Mouse (Mus musculus) liver, embryonic 18 days (tissue): Measurements from ENCODE around the gene Ogg1. TPM values are rescaled to one million over a fixed set of nuclear protein-coding genes. Genes with fewer than 3 reads are reported as not detected.

Experiments
- polyA plus RNA-seq: library from polyadenylated mRNA; depleted of rRNA; stranded (reverse); fragments of >200 nt; gene quantifications from 2 replicates; pipeline ENCODE4 v1.2.3, GENCODE M21; 2012; rRNA removed

Ogg1 gene
- 6.7 and 7.1 TPM in 2 replicates for polyA plus RNA-seq

DNA sequence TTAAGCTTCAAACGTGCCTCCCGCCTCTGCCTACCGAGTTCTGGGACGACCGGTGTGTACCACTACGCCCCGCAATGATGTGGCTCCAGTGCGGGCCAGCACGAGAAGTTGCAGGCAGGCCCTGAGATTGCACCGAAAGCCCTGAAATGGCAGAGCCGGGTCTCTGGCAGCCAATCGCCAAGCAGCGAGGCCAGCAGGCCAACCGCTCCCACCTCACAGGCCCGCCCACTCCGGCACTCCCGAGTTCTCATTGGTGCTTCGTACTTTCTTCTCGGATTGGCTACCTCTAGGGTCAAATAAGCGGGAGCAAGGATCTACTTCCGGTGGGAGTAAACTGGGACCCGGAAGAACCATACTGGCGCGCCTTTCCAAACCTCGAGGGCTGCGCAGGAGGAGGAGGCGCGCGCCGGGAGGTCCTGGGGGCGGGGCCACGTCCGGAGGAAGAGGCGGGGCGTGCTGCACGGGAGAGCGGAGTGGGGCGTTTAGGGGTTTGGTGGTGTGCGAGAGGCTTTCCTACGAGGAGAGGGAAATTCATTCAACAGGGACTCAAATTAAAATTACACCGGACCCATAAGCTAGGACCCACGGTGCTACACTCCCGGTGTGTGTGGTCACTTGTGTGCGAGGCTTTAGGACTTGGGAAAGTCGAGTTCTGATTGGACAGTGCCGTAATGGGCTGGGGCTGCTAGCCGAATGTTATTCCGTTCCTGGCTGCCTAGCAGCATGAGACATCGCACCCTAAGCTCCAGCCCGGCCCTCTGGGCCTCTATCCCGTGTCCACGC lies at the start of gene Ogg1:
Ogg1 (plus strand) TSS at position 440 of the 783 bp plus-strand sequence.

DNA sequence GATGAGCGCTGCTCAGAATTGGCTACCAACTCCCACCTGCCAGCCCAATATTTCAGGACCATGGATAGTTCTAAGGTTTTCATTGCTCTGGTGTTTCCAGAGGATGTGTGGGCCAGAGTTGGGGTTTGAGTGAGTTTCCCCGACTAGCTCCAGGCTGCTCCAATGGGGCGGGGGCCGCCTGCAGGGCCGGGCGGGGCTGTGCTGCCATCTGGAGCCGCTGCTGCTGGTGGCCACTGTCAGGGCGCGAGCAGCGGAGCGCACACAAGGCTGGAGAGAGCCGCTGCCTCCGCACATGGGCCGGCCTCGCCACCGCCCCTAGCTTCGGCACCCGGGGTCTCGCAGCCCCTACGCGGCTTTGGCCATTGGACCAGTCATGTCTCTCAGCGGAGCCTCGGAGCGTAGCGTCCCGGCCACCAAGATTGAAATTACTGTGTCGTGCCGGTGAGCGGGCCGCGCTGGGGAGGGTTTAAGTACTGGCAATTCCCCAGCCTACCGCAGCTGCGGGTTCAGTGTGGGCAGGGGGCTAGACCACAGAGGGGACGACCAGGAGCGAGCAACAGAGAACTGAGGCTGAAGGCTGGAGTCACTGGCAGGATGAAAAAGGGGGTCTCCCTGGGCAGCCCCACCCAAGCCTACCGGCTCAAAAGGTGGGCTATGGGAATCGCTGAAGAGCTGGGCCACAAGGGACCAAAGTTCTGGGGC lies 44.5 kb upstream of the Ogg1 start, which contains the start of gene Cpne9:
Cpne9 (plus strand) TSS at position 207 of the 702 bp plus-strand sequence.

DNA sequence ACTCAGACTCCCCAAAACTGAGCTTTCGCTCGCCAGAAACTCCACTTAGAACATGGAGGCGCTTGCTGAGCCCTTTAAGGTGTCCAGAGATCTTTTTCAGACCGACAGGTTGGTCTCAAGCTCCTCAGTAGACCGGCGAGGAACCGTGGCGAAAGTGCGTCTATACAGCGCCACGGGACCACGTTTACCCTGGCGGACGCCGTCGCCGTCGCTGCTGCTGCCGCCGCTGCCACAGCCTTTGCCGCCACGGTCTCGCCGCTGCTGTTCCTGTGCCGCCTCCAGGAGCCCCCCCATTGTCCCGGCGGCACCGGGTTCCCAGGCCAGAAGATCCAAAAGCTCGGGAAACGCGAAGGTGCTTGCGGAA lies 19.8 kb upstream of the Ogg1 start, which contains the start of gene Brpf1:
Brpf1 (plus strand) TSS at position 152 of the 364 bp plus-strand sequence.

DNA sequence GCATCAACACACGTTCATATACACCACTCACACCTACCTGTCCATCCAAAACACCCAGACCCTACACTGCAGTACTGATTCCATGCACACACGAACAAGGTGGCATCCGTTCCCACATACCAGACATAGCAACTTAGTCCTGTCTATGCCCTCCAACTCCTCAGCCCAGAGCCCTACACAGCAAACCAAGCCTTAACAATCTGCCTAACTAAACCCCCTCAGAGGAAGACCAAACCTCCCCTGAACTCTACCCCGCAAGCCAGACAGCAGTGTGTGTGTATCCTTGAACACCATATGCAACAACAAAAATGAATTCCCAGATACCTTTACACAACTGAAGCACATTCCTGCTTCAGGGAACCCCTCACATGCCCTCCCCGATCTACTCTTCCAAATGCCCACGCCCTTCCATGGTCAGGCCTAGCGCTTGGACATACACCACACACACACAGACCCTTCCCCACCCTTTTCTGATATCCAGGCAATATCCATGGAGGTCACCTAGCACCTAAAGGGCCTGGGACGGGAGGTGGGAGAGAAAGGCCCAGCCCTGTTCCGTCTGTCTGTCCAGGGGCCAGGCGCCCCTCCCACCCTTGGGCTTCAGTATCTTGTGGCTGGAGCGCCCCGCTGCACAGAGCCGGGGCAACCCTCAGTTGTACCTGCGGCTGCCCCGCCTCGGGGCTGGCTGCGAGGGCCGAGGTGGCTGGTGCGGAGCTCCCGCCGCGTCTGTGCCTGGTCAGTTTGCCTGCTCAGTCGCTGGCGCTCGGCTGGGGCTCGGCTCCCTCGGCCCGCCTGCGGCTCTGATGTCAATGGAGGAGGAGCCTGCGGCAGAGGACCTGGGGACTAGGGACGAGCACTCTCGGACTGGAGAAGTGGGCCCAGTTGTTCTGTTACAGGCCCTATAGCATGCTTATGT lies 16.7 kb downstream of the Ogg1 start, which contains the start of gene Camk1:
Camk1 (minus strand) TSS at position 808 of the 916 bp plus-strand sequence.

DNA sequence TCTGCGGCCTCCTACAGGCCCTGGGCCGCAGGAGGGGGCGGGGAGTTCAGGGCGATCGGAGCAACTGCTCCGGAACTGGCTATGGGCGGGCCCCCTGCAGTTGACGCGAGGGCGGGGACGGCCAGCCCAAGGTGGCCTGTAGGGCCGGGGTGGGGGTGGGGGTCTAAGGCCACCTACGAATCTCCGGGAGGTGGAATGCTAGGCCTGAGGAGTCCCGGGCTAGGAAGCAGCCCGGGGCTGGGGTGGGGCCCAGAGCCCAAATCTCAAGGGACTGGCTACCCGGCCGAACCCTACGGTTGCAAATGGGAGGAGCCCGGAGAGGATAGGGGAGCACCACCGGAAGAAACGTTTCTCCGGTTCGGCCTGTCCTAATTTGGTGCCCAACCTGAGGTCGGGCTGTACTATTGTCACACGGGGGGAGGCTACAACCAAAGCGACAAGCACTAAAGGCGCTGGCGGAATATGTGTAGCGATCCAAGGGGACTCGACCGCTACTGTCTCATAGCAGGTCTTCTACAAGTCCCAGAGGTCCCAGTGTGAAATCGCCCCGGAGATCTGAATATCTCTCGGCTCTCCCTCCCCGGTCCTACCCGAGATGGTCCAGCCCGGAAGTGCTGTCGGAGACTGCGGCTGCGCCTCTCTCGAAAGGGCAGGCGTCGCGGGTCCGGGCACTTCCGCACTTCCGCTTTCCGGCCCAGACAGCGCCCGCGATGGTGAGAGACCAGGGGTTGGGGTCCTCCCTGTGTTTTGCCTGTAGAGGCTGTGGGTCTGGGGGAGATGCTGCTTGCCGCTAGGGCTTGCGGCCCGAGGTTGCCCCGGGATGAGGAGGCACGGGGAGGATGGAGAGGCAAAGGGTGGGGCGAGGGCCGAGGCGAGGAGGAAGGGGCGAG lies 51.0 kb downstream of the Ogg1 start, which contains the start of the genes Tada3 and Arpc4:
Tada3 (minus strand) TSS at position 388 of the 890 bp plus-strand sequence.
Arpc4 (plus strand) TSS at position 620 of the 890 bp plus-strand sequence.

Other genes starting within 250 kb of the Ogg1 start
- gene Setd5, start 249.6 kb upstream of the Ogg1 start, polyA plus RNA-seq: 12.6 and 15.1 TPM in 2 replicates
- gene Lhfpl4, start 131.6 kb upstream of the Ogg1 start, polyA plus RNA-seq: under 0.01 and 0.02 TPM in 2 replicates
- gene Mtmr14, start 89.1 kb upstream of the Ogg1 start, polyA plus RNA-seq: 15.0 and 15.2 TPM in 2 replicates
- 0.01 and 0.06 TPM in 2 replicates for gene Cpne9, start 44.7 kb upstream of the Ogg1 start, polyA plus RNA-seq
- gene Brpf1, start 19.8 kb upstream of the Ogg1 start, polyA plus RNA-seq: 8.6 and 10.5 TPM in 2 replicates
- gene Camk1, start 17.0 kb downstream of the Ogg1 start, polyA plus RNA-seq: 14.7 and 16.5 TPM in 2 replicates
- 8.9 and 9.7 TPM in 2 replicates for gene Tada3, start 50.9 kb downstream of the Ogg1 start, polyA plus RNA-seq
- 44.5 and 50.4 TPM in 2 replicates for gene Arpc4, start 51.1 kb downstream of the Ogg1 start, polyA plus RNA-seq
- gene Ttll3, start 62.3 kb downstream of the Ogg1 start, polyA plus RNA-seq: 2.1 and 3.1 TPM in 2 replicates
- 19.9 and 20.2 TPM in 2 replicates for gene Rpusd3, start 92.4 kb downstream of the Ogg1 start, polyA plus RNA-seq
- gene Cidec, start 108.8 kb downstream of the Ogg1 start, polyA plus RNA-seq: 0.21 and 0.44 TPM in 2 replicates
- gene Jagn1, start 115.6 kb downstream of the Ogg1 start, polyA plus RNA-seq: 27.7 and 29.5 TPM in 2 replicates
- 0.34 and 0.35 TPM in 2 replicates for gene Il17re, start 131.5 kb downstream of the Ogg1 start, polyA plus RNA-seq
- 12.2 and 12.6 TPM in 2 replicates for gene Il17rc, start 144.5 kb downstream of the Ogg1 start, polyA plus RNA-seq
- gene Creld1, start 156.3 kb downstream of the Ogg1 start, polyA plus RNA-seq: 6.6 and 7.4 TPM in 2 replicates
- gene Prrt3, start 175.0 kb downstream of the Ogg1 start, polyA plus RNA-seq: 0.01 TPM in 1 of 2 replicates, not detected in the other
- gene Emc3, start 204.7 kb downstream of the Ogg1 start, polyA plus RNA-seq: 24.7 and 25.0 TPM in 2 replicates
- 4.0 and 4.2 TPM in 2 replicates for gene Fancd2, start 204.7 kb downstream of the Ogg1 start, polyA plus RNA-seq